In genomic region chr13:9128707-9129314, GRCm38 (mm10) we compare ENCODE assay signal across 10 mouse cellular contexts. TPM values are rescaled to one million over a fixed set of nuclear protein-coding genes. Genes with fewer than 3 reads are reported as not detected.
DNase-seq lines count a peak whose midpoint lies in the region; ATAC-seq and TF ChIP-seq lines count a peak whose summit lies in the region.
"Had no signal": no experiment of that assay in that cellular context is flagged by ENCODE, and none has a peak within 500 bp of the region (broad histone marks: within the 10 kb centered on the region; RNA-seq: fewer than 3 reads in every experiment).

No protein-coding gene starts in this region.

- TF ChIP-seq POLR2A in cerebellum, adult 2 months (IDR thresholded peaks at IDR 0.05; ENCODE audit: borderline replicate concordance, insufficient read depth, low read length): no peak

- no peak overlapping the region for H3K27ac ChIP-seq in kidney, embryonic 14.5 days (ENCODE audit: low read depth, low read length)
- H3K27ac ChIP-seq in heart, embryonic 15.5 days: peak overlapping the region; percentile 86
- H3K27ac ChIP-seq in macrophage: peak overlapping the region; percentile 17
- H3K27ac ChIP-seq in cerebellum, adult 2 months (ENCODE audit: insufficient read depth, low read length): no peak overlapping the region

- no peaks in the 10 kb centered on the region for H3K9me3 ChIP-seq in kidney, embryonic 14.5 days (ENCODE audit: control insufficient read depth, low read length)
- no peaks in the 10 kb centered on the region for H3K9me3 ChIP-seq in heart, embryonic 15.5 days (replicated peaks)

- DNase-seq in kidney, adult 11 months: peak; percentile 31
- DNase-seq in NIH3T3 (ENCODE audit: low read depth): peak; percentile 34
- no peak for DNase-seq in cerebellum, adult 9-11 months
- DNase-seq in cerebellum, adult 2 months: no peak
- no peak for DNase-seq in testis, postnatal 14 days (ENCODE audit: low spot score)

- no peak for TF ChIP-seq CTCF in cerebellum, adult 2 months (IDR thresholded peaks at IDR 0.05; ENCODE audit: borderline replicate concordance, insufficient read depth, low read depth, low read length)

- H3K4me2 ChIP-seq in kidney, embryonic 14.5 days (replicated peaks; ENCODE audit: low read depth, low read length): no peak overlapping the region
- peak overlapping the region; percentile 57 for H3K4me2 ChIP-seq in heart, embryonic 15.5 days

- H3K9ac ChIP-seq in kidney, embryonic 14.5 days (ENCODE audit: low read depth, low read length): no peak overlapping the region
- peak overlapping the region; percentile 33; the same call in 1 of the 2 replicates for H3K9ac ChIP-seq in heart, embryonic 15.5 days

- H3K27me3 ChIP-seq in kidney, embryonic 14.5 days (ENCODE audit: control insufficient read depth, insufficient read depth, low read length): no peaks in the 10 kb centered on the region
- H3K27me3 ChIP-seq in heart, embryonic 15.5 days: no peaks in the 10 kb centered on the region
- H3K27me3 ChIP-seq in cerebellum, adult 2 months (ENCODE audit: control insufficient read depth, insufficient read depth, low read length): no peaks in the 10 kb centered on the region
- H3K27me3 ChIP-seq: CH12.LX had no signal

- ATAC-seq in kidney, embryonic 14.5 days (ENCODE audit: low FRiP score, low TSS enrichment): no peak
- ATAC-seq in heart, embryonic 15.5 days (replicated peaks; ENCODE audit: insufficient number of reproducible peaks, insufficient read depth, low FRiP score, low read depth): no peak

- peaks cover 55% of the 10 kb centered on the region for H3K36me3 ChIP-seq in kidney, embryonic 14.5 days (ENCODE audit: control insufficient read depth, insufficient read depth, low read length)
- peaks cover 24% of the 10 kb centered on the region for H3K36me3 ChIP-seq in heart, embryonic 15.5 days
- H3K36me3 ChIP-seq in macrophage (ENCODE audit: inconsistent target): peaks cover 12% of the 10 kb centered on the region

- no peak overlapping the region for H3K4me3 ChIP-seq in kidney, embryonic 14.5 days (ENCODE audit: low read length)
- peak overlapping the region; percentile 43 for H3K4me3 ChIP-seq in heart, embryonic 15.5 days
- no peak overlapping the region for H3K4me3 ChIP-seq in macrophage (ENCODE audit: inconsistent target)
- no peak overlapping the region for H3K4me3 ChIP-seq in cerebellum, adult 2 months (replicated peaks; ENCODE audit: insufficient read depth, low read depth, low read length)
- H3K4me3 ChIP-seq: erythroblast, embryonic 14.5 days had no signal

- WGBS in kidney, embryonic 14.5 days: 94% methylated on average over 6 of the region's 6 CpGs
- 64% methylated on average over 6 of the region's 6 CpGs for WGBS in heart, embryonic 15.5 days
- WGBS in macrophage (ENCODE audit: missing documents): 73% methylated on average over 6 of the region's 6 CpGs
- WGBS in cerebellum, adult 2 months: 96% methylated on average over 6 of the region's 6 CpGs

- H3K4me1 ChIP-seq in kidney, embryonic 14.5 days (ENCODE audit: control insufficient read depth, insufficient read depth, low read length): no peaks in the 10 kb centered on the region
- H3K4me1 ChIP-seq in heart, embryonic 15.5 days (replicated peaks): peaks cover 25% of the 10 kb centered on the region
- H3K4me1 ChIP-seq in cerebellum, adult 2 months (ENCODE audit: control insufficient read depth, insufficient read depth, low read length): no peaks in the 10 kb centered on the region

- H3K79me2 ChIP-seq in macrophage (ENCODE audit: inconsistent target): peaks cover 82% of the 10 kb centered on the region

RNA-seq across cellular contexts. Expression of gene Larp4b, which starts 35.1 kb away (rescaled TPM):
- 35.0 and 46.9 TPM in 2 replicates for polyA plus RNA-seq in kidney, embryonic 14.5 days (2014; fragmentation: Nextera tagmentation; extraction: Ambion mirVana)
- polyA plus RNA-seq in heart, embryonic 15.5 days (2015; fragmentation: Nextera tagmentation; extraction: Ambion mirVana): 23.5 and 25.4 TPM in 2 replicates
- total RNA-seq in macrophage (2018; cell fraction: chromatin; rRNA removed): 100 to 1,000 TPM in 25 of 26 experiments, 10 to 100 TPM in 1; 96.9 to 303 (median 117) TPM
- 100 to 1,000 TPM in 2 of 26 experiments, 10 to 100 TPM in 24; 64.8 to 124 (median 75.6) TPM for total RNA-seq in macrophage (2018; cell fraction: cytosol; rRNA removed)
- 100 to 1,000 TPM; 103 to 203 (median 134) TPM for total RNA-seq in macrophage (2018; cell fraction: nucleus; rRNA removed)
- 33.1 to 56.5 TPM (median 41.2 TPM) in 3 replicates for polyA plus RNA-seq in macrophage (2018)
- 35.4 and 35.7 TPM in 2 replicates for polyA plus RNA-seq in cerebellum, adult 2 months (2012; rRNA removed)

Comparison
In these comparisons a context has a peak if more than half of its experiments do, and no peak if none do; other contexts are left out.
1. DNase-seq: peak in kidney, adult 11 months (single experiment) and NIH3T3 (single experiment); none in cerebellum, adult 9-11 months (single experiment), cerebellum, adult 2 months (0 of 2) and testis, postnatal 14 days (single experiment).
2. H3K27ac ChIP-seq: peak in heart, embryonic 15.5 days (single experiment) and macrophage (single experiment); none in kidney, embryonic 14.5 days (single experiment) and cerebellum, adult 2 months (single experiment).